Comparison of ENCODE assay signal across 21 mouse cellular contexts in genomic region chr9:108469845-108470244, GRCm38 (mm10). TPM values are rescaled to one million over a fixed set of nuclear protein-coding genes. Genes with fewer than 3 reads are reported as not detected.
"Had no signal": no experiment of that assay in that cellular context is flagged by ENCODE, and none has a peak within 500 bp of the region (broad histone marks: within the 10 kb centered on the region; RNA-seq: fewer than 3 reads in every experiment).

No protein-coding gene starts in this region.

- H3K27me3 ChIP-seq: limb, embryonic 13.5 days; midbrain, embryonic 12.5 days; neural tube, embryonic 13.5 days had no signal

- DNase-seq: kidney, adult 11 months; kidney, postnatal 10 days; kidney, postnatal 4 days; left cerebral cortex, postnatal 4 days; lung, postnatal 10 days; retina, postnatal 1 day; thymus, postnatal 4 days had no signal

- H3K4me2 ChIP-seq: limb, embryonic 13.5 days; midbrain, embryonic 12.5 days; neural tube, embryonic 13.5 days had no signal

- H3K4me1 ChIP-seq: limb, embryonic 13.5 days; midbrain, embryonic 12.5 days; neural tube, embryonic 13.5 days had no signal

- H3K9me3 ChIP-seq: midbrain, embryonic 12.5 days; neural tube, embryonic 13.5 days had no signal

- H3K9ac ChIP-seq: limb, embryonic 13.5 days; liver, embryonic 14.5 days; midbrain, embryonic 12.5 days; neural tube, embryonic 13.5 days had no signal

- ATAC-seq: midbrain, embryonic 16.5 days had no signal

- H3K4me3 ChIP-seq: layer of hippocampus, adult 2 months; limb, embryonic 13.5 days; midbrain, embryonic 12.5 days; neural tube, embryonic 13.5 days had no signal

- H3K27ac ChIP-seq: layer of hippocampus, adult 2 months; limb, embryonic 13.5 days; liver, embryonic 14.5 days; midbrain, embryonic 12.5 days; neural tube, embryonic 13.5 days had no signal

RNA-seq across cellular contexts. Expression of gene BC048562, which starts 33.6 kb away (rescaled TPM):
- total RNA-seq: layer of hippocampus, adult 2 months; layer of hippocampus, postnatal 14 days; left cerebral cortex, adult 18-20 months; left cerebral cortex, postnatal 10 days; left cerebral cortex, postnatal 4 days; liver, adult 2 months; megakaryocyte-erythroid progenitor cell, adult 5-6 weeks had no signal
- polyA plus RNA-seq: kidney, embryonic 14.5 days; limb, embryonic 13.5 days; liver, adult 2 months; liver, embryonic 14.5 days; midbrain, embryonic 12.5 days; midbrain, embryonic 16.5 days; neural tube, embryonic 13.5 days; small intestine, adult 2 months; stomach, embryonic 14.5 days had no signal
